Comparison of ENCODE assay signal across 25 mouse cellular contexts in the genomic region with DNA sequence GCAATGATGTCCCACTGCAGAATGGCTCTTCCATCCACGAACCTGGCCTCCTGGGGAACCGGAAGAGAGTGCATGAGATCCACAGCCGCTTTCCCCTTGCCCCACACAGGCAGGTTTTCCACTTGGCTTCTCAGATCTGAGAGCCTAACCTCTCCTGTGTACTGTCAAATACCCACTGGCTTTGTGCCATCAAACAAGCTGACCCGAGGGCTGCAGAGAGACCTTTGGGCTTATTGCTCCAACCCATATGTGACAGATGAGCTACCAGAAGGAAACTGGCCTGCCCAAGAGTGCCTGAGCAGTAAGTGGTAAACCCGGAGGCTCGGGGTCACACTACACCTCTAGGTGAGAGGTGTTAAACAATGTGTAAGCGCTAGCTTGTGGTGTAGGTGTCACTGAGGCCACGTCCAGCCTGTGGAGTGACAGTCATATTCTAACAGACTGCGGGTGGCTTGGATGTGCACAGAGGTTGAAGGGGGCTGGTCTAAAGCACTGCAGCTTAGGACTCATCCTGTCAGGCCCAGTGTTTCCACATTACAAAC.
DNase-seq lines count a peak whose midpoint lies in the region; ATAC-seq and TF ChIP-seq lines count a peak whose summit lies in the region.
"Had no signal": no experiment of that assay in that cellular context is flagged by ENCODE, and none has a peak within 500 bp of the region (broad histone marks: within the 10 kb centered on the region; RNA-seq: fewer than 3 reads in every experiment).

No protein-coding gene starts in this region.

- no peaks in the 10 kb centered on the region for H3K27me3 ChIP-seq in liver, adult 2 months (ENCODE audit: control insufficient read depth, insufficient read depth, low read length)
- H3K27me3 ChIP-seq in hindbrain, embryonic 14.5 days (ENCODE audit: control insufficient read depth, insufficient read depth, low read length) = no peaks in the 10 kb centered on the region
- H3K27me3 ChIP-seq: embryonic facial prominence, embryonic 13.5 days; forebrain, embryonic 12.5 days; heart, embryonic 13.5 days had no signal

- no peak for TF ChIP-seq POLR2A in liver, adult 2 months (IDR thresholded peaks at IDR 0.05; ENCODE audit: extremely low read depth, insufficient read depth, low read length)

- ATAC-seq in monocyte, adult 5-6 weeks (replicated peaks; ENCODE audit: insufficient number of reproducible peaks, low FRiP score, low TSS enrichment, poor library complexity, severe bottlenecking) = peak; percentile 68
- ATAC-seq in hindbrain, embryonic 14.5 days (ENCODE audit: low FRiP score) = no peak
- no peak for ATAC-seq in granulocyte monocyte progenitor cell, adult 5-6 weeks (replicated peaks; ENCODE audit: poor library complexity, severe bottlenecking)
- ATAC-seq: activated CD4-positive, CD25-positive, alpha-beta regulatory T cell, adult 4 months; inflammation-experienced regulatory T-cells, adult 6 months had no signal

- H3K36me3 ChIP-seq in liver, adult 2 months (ENCODE audit: control insufficient read depth, insufficient read depth, low read length) = peaks cover 8% of the 10 kb centered on the region; the same call in 1 of the 2 replicates
- H3K36me3 ChIP-seq in hindbrain, embryonic 14.5 days (replicated peaks; ENCODE audit: control insufficient read depth, insufficient read depth) = no peaks in the 10 kb centered on the region
- H3K36me3 ChIP-seq: embryonic facial prominence, embryonic 13.5 days; forebrain, embryonic 12.5 days; heart, embryonic 13.5 days; hindbrain, embryonic 12.5 days; midbrain, embryonic 12.5 days; neural tube, embryonic 13.5 days had no signal

- H3K27ac ChIP-seq in liver, adult 2 months (replicated peaks; ENCODE audit: insufficient read depth, low read depth, low read length) = no peak overlapping the region
- H3K27ac ChIP-seq in hindbrain, embryonic 14.5 days = no peak overlapping the region
- H3K27ac ChIP-seq: embryonic facial prominence, embryonic 13.5 days; forebrain, embryonic 12.5 days; heart, adult 2 months; heart, embryonic 13.5 days; hindbrain, embryonic 12.5 days; midbrain, embryonic 12.5 days; neural tube, embryonic 13.5 days had no signal

- no peak overlapping the region for H3K4me2 ChIP-seq in hindbrain, embryonic 14.5 days (replicated peaks)
- H3K4me2 ChIP-seq: embryonic facial prominence, embryonic 13.5 days; forebrain, embryonic 12.5 days; heart, embryonic 13.5 days; hindbrain, embryonic 12.5 days; midbrain, embryonic 12.5 days; neural tube, embryonic 13.5 days had no signal

- no peak for TF ChIP-seq CTCF in liver, adult 2 months (IDR thresholded peaks at IDR 0.05; ENCODE audit: low read depth, low read length)

- no peaks in the 10 kb centered on the region for H3K9me3 ChIP-seq in hindbrain, embryonic 14.5 days (ENCODE audit: control insufficient read depth, low read length)
- H3K9me3 ChIP-seq: embryonic facial prominence, embryonic 13.5 days; forebrain, embryonic 12.5 days; heart, embryonic 13.5 days; hindbrain, embryonic 12.5 days; midbrain, embryonic 12.5 days; neural tube, embryonic 13.5 days had no signal

- 30% methylated on average over 9 of the region's 9 CpGs for WGBS in liver, adult 2 months
- 88% methylated on average over 9 of the region's 9 CpGs for WGBS in hindbrain, embryonic 14.5 days

- H3K4me3 ChIP-seq in liver, adult 2 months (ENCODE audit: insufficient read depth, low read depth, low read length) = no peak overlapping the region
- H3K4me3 ChIP-seq in hindbrain, embryonic 14.5 days (replicated peaks; ENCODE audit: low read length) = no peak overlapping the region
- H3K4me3 ChIP-seq: embryonic facial prominence, embryonic 13.5 days; erythroblast, embryonic 14.5 days; forebrain, embryonic 12.5 days; heart, adult 2 months; heart, embryonic 13.5 days; hindbrain, embryonic 12.5 days; midbrain, embryonic 12.5 days; neural tube, embryonic 13.5 days had no signal

- peaks cover 15% of the 10 kb centered on the region for H3K4me1 ChIP-seq in liver, adult 2 months (ENCODE audit: control insufficient read depth, insufficient read depth, low read length)
- no peaks in the 10 kb centered on the region for H3K4me1 ChIP-seq in hindbrain, embryonic 14.5 days (replicated peaks; ENCODE audit: control insufficient read depth, insufficient read depth, low read length)
- H3K4me1 ChIP-seq: embryonic facial prominence, embryonic 13.5 days; forebrain, embryonic 12.5 days; hindbrain, embryonic 12.5 days; midbrain, embryonic 12.5 days had no signal

- no peaks in the 10 kb centered on the region for H3K79me2 ChIP-seq in liver, adult 2 months (ENCODE audit: control insufficient read depth, insufficient read depth, low read length)

- peak; percentile 83 for DNase-seq in liver, adult 2 months (ENCODE audit: extremely low read depth, low read depth, low spot score)
- DNase-seq in liver = no peak
- DNase-seq in kidney, postnatal 10 days = peak; percentile 26
- DNase-seq in kidney, postnatal 25 days = peak; percentile 42 to 75
- DNase-seq in hindbrain, embryonic 14.5 days (ENCODE audit: low spot score) = no peak
- DNase-seq: adrenal gland, postnatal 10 days; cerebellum, adult 2 months; cerebellum, postnatal 25 days; gastrocnemius, postnatal 25 days; heart, adult 2 months; heart, postnatal 14 days; layer of hippocampus, adult 9-11 months; thymus, adult 18-20 months; thymus, postnatal 36 days had no signal

- no peak overlapping the region for H3K9ac ChIP-seq in liver, adult 2 months (ENCODE audit: low read depth, low read length)
- no peak overlapping the region for H3K9ac ChIP-seq in hindbrain, embryonic 14.5 days
- H3K9ac ChIP-seq: embryonic facial prominence, embryonic 13.5 days; forebrain, embryonic 12.5 days; heart, embryonic 13.5 days; hindbrain, embryonic 12.5 days; midbrain, embryonic 12.5 days; neural tube, embryonic 13.5 days had no signal

Comparison
In these comparisons a context has a peak if more than half of its experiments do, and no peak if none do; other contexts are left out.
1. DNase-seq: peak in liver, adult 2 months (single experiment), kidney, postnatal 10 days (single experiment) and kidney, postnatal 25 days (2 of 2); none in liver (single experiment) and hindbrain, embryonic 14.5 days (single experiment).